Mouse (Mus musculus) liver, postnatal 0 days (tissue): ENCODE data around the gene Kmt5a. TPM values are rescaled to one million over a fixed set of nuclear protein-coding genes. Genes with fewer than 3 reads are reported as not detected.

Experiments used
- ATAC-seq: fragments of 200-750 bp; cut with Nextera tagmentation; 2 replicates; pipeline ENCODE4 v1.8.0; 2017; ENCODE audit warnings: mild to moderate bottlenecking, moderate library complexity
- DNase-seq: peaks from one replicate; pipeline ENCODE4 v3.0.0-alpha.2; 2016
- H3K27ac ChIP-seq: fragments of 300-500 bp; sonication (generic); 2 replicates; pipeline ENCODE4 v1.5.1; 2014; ENCODE audit warnings: antibody characterized with exemption, moderate library complexity, mild to moderate bottlenecking, low read depth
- H3K27me3 ChIP-seq: fragments of 300-500 bp; sonication (generic); 2 replicates; pipeline ENCODE4 v1.6.1; 2014; ENCODE audit warnings: low read length, control low read depth, mixed read lengths; ENCODE audit not compliant: insufficient read depth
- H3K36me3 ChIP-seq: fragments of 300-500 bp; sonication (generic); replicated peaks from 2 replicates; pipeline ENCODE4 v1.6.1; 2014; ENCODE audit warnings: mild to moderate bottlenecking, control low read depth, low read length, moderate library complexity, mixed read lengths; ENCODE audit not compliant: insufficient read depth
- H3K4me1 ChIP-seq: fragments of 300-500 bp; sonication (generic); 2 replicates; pipeline ENCODE4 v1.6.1; 2014; ENCODE audit warnings: antibody characterized with exemption, mild to moderate bottlenecking, control low read depth; ENCODE audit not compliant: insufficient read depth
- H3K4me2 ChIP-seq: fragments of 300-500 bp; sonication (generic); 2 replicates; pipeline ENCODE4 v1.6.1; 2014; ENCODE audit warnings: low read depth, mild to moderate bottlenecking, low read length, moderate library complexity, mixed read lengths
- H3K4me3 ChIP-seq: fragments of 300-500 bp; sonication (generic); 2 replicates; pipeline ENCODE4 v1.5.1; 2014; ENCODE audit warnings: low read depth, low read length
- H3K9ac ChIP-seq: fragments of 300-500 bp; sonication (generic); replicated peaks from 2 replicates; pipeline ENCODE4 v1.6.1; 2014; ENCODE audit warnings: mild to moderate bottlenecking, moderate library complexity
- H3K9me3 ChIP-seq: fragments of 300-500 bp; sonication (generic); 2 replicates; pipeline ENCODE4 v1.6.1; 2016; ENCODE audit warnings: mild to moderate bottlenecking, control low read depth, low read length, mixed read lengths
- CTCF ChIP-seq: sonication (generic); IDR thresholded peaks from 2 replicates; pipeline ENCODE4 v1.5.1; 2016; ENCODE audit warnings: antibody characterized with exemption, low read depth
- EP300 ChIP-seq: IDR thresholded peaks from 2 replicates; pipeline ENCODE4 v1.6.1; 2016; ENCODE audit warnings: antibody characterized with exemption, low read depth, mild to moderate bottlenecking
- WGBS: fragments of 180-500 bp; shearing (Covaris S2); extraction: QIAGEN DNeasy Blood & Tissue Kit; methylation state at CpG from one replicate; pipeline ENCODE4 v1.1.7; 2014; ENCODE audit not compliant: insufficient replicate concordance; 5-methylcytosine and 5-hydroxymethylcytosine counted together
- polyA plus RNA-seq: library from polyadenylated mRNA; unstranded; fragments of >200 nt; fragmentation: Nextera tagmentation; extraction: Ambion mirVana; gene quantifications from 2 replicates; pipeline ENCODE4 v1.2.1, GENCODE M21; 2015

Kmt5a gene
- polyA plus RNA-seq, 1 experiment from 2014 or later = 26.7 TPM

GRCm38 (mm10) chr5:124444208-124444607, 4.5 kb downstream of the Kmt5a start:
- H3K27ac ChIP-seq = peak overlapping the region; percentile 90
- peaks cover 25% of the 10 kb centered on the region for H3K36me3 ChIP-seq
- peaks cover 54% of the 10 kb centered on the region for H3K4me1 ChIP-seq
- no peaks in the 10 kb centered on the region for H3K27me3 ChIP-seq
- WGBS = 79% methylated on average over 3 of the region's 3 CpGs
- no peak; the same call in 1 of the 2 replicates for TF ChIP-seq EP300
- no peak for TF ChIP-seq CTCF
- DNase-seq = no peak
- no peak for ATAC-seq
- H3K4me3 ChIP-seq = peak overlapping the region; percentile 84
- H3K9ac ChIP-seq = peak overlapping the region; percentile 85
- no peaks in the 10 kb centered on the region for H3K9me3 ChIP-seq
- H3K4me2 ChIP-seq = peak overlapping the region; percentile 98

- peak; percentile 77 for ATAC-seq
- TF ChIP-seq EP300 = peak; percentile 9; the same call in 1 of the 2 replicates
- no peak for TF ChIP-seq CTCF
- WGBS = 3% methylated on average over 40 of the region's 66 CpGs
- peaks cover 58% of the 10 kb centered on the region for H3K4me1 ChIP-seq
- peak overlapping the region; percentile 90 for H3K27ac ChIP-seq
- H3K9me3 ChIP-seq = no peaks in the 10 kb centered on the region
- peak overlapping the region; percentile 85 for H3K9ac ChIP-seq
- peak; percentile 84 for DNase-seq
- peak overlapping the region; percentile 84 for H3K4me3 ChIP-seq
- peak overlapping the region; percentile 98 for H3K4me2 ChIP-seq
- H3K27me3 ChIP-seq = no peaks in the 10 kb centered on the region
- peaks cover 32% of the 10 kb centered on the region for H3K36me3 ChIP-seq
Measured at GRCm38 (mm10) chr5:124444661-124445561, 5.2 kb downstream of the Kmt5a start.

- peak overlapping the region; percentile 90 for H3K27ac ChIP-seq
- H3K9me3 ChIP-seq = no peaks in the 10 kb centered on the region
- H3K4me3 ChIP-seq = peak overlapping the region; percentile 84
- no peak for TF ChIP-seq CTCF
- no peak for TF ChIP-seq EP300
- H3K4me1 ChIP-seq = peaks cover 62% of the 10 kb centered on the region
- DNase-seq (peak; percentile 76), ATAC-seq (peak; percentile 51)
- WGBS = 0% methylated on average over 26 of the region's 77 CpGs
- peak overlapping the region; percentile 98 for H3K4me2 ChIP-seq
- peaks cover 40% of the 10 kb centered on the region for H3K36me3 ChIP-seq
- no peaks in the 10 kb centered on the region for H3K27me3 ChIP-seq
- peak overlapping the region; percentile 85 for H3K9ac ChIP-seq
Measured at GRCm38 (mm10) chr5:124445621-124446293, 6.0 kb downstream of the Kmt5a start.

- peak overlapping the region; percentile 85 for H3K9ac ChIP-seq
- peaks cover 46% of the 10 kb centered on the region for H3K36me3 ChIP-seq
- no peaks in the 10 kb centered on the region for H3K9me3 ChIP-seq
- 2% methylated on average over 15 of the region's 15 CpGs for WGBS
- H3K4me1 ChIP-seq = peaks cover 64% of the 10 kb centered on the region
- peak overlapping the region; percentile 84 for H3K4me3 ChIP-seq
- peak overlapping the region; percentile 90 for H3K27ac ChIP-seq
- H3K4me2 ChIP-seq = peak overlapping the region; percentile 98
- DNase-seq (peak; percentile 84), ATAC-seq (peak; percentile 69)
- peak; percentile 40 for TF ChIP-seq CTCF
- no peak for TF ChIP-seq EP300
- H3K27me3 ChIP-seq = no peaks in the 10 kb centered on the region
Measured at GRCm38 (mm10) chr5:124446301-124446881, 6.7 kb downstream of the Kmt5a start.

GRCm38 (mm10) chr5:124449494-124449893, 9.8 kb downstream of the Kmt5a start:
- no peak overlapping the region for H3K4me2 ChIP-seq
- no peaks in the 10 kb centered on the region for H3K9me3 ChIP-seq
- H3K27ac ChIP-seq = peak overlapping the region; percentile 41
- DNase-seq (no peak), ATAC-seq (peak; percentile 32)
- TF ChIP-seq CTCF (no peak), EP300 (no peak)
- no peak overlapping the region for H3K4me3 ChIP-seq
- no peak overlapping the region; the same call in 1 of the 2 replicates for H3K9ac ChIP-seq
- whole genome bisulfite sequencing = 69% methylated on average over 6 of the region's 6 CpGs
- peaks cover 53% of the 10 kb centered on the region for H3K4me1 ChIP-seq
- peaks cover 74% of the 10 kb centered on the region for H3K36me3 ChIP-seq
- no peaks in the 10 kb centered on the region for H3K27me3 ChIP-seq
